Mouse (Mus musculus): ENCODE data around the gene Polr2h. TPM values are rescaled to one million over a fixed set of nuclear protein-coding genes. Genes with fewer than 3 reads are reported as not detected.

Polr2h gene
- polyA plus RNA-seq, 1 experiment from 2014 or later: 27.5 TPM

DNA sequence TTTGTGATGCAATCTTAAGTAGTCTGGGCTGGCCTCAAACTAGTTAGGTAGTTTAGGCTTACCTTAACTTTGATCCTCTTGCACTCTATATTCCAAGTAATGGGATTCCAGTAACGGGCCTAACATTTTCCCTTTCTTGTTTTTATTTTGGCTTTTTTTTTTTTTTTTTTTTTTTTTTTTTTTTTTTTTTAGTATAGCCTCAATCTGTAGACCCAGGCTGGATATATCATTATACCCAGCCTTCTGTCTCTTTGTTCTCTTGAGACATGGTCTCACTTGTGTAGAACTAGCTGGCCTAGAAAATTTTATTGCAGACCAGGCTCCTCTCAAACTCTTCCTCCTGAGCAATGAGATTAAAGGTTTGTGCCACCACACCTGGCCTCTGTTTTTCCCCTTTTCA lies 25.8 kb upstream of the Polr2h start:
- WGBS (ENCODE audit: insufficient replicate concordance): 63% methylated on average over 1 of the region's 1 CpGs
- Histone ChIP-seq H3K4me1 (ENCODE audit: insufficient read depth) (peaks cover 27% of the 10 kb centered on the region), H3K36me3 (replicated peaks; ENCODE audit: insufficient read depth, low read length) (peaks cover 55% of the 10 kb centered on the region), H3K4me3 (ENCODE audit: low read depth, low read length) (no peak overlapping the region), H3K27ac (ENCODE audit: low read depth) (no peak overlapping the region), H3K4me2 (ENCODE audit: low read depth, low read length) (no peak overlapping the region), H3K27me3 (ENCODE audit: insufficient read depth, low read length) (peaks cover 20% of the 10 kb centered on the region), H3K9ac (replicated peaks) (no peak overlapping the region), H3K9me3 (ENCODE audit: low read length) (no peaks in the 10 kb centered on the region)
- no peak for ATAC-seq
- no peak for DNase-seq
- TF ChIP-seq EP300 (IDR thresholded peaks at IDR 0.05; ENCODE audit: low read depth): no peak
- TF ChIP-seq CTCF (IDR thresholded peaks at IDR 0.05; ENCODE audit: low read depth): no peak

DNA sequence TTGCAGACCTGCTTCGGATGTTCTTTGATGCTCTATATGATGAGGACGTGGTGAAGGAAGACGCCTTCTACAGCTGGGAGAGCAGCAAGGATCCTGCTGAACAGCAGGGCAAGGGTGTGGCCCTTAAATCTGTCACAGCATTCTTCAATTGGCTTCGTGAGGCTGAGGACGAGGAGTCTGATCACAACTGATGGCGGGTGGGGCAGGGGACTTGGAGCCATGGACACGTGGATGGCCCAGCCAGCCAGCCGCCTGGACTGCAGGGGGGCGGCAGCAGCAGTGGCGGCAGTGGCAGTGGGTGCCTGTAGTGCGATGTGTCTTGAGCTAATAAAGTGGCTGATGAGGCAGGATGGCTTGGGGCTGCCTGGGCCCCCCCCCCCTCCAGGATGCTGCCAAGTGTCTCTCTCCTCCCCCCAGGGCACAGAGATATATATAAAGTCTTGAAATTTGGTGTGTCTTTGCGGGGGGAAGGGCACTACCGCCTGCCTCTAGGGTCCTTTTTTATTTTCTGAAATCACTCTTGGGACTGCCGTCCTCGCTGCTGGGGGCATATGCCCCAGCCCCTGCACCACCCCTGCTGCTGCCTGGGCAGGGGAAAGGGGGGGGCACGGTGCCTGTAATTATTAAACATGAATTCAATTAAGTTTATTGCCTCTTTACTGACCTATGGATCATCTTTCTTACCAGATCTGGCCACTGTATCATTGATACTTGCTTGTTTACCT lies 25.1 kb upstream of the Polr2h start:
- H3K27ac ChIP-seq (ENCODE audit: low read depth): no peak overlapping the region
- peaks cover 27% of the 10 kb centered on the region for H3K4me1 ChIP-seq (ENCODE audit: insufficient read depth)
- peaks cover 20% of the 10 kb centered on the region for H3K27me3 ChIP-seq (ENCODE audit: insufficient read depth, low read length)
- 69% methylated on average over 16 of the region's 16 CpGs for WGBS (ENCODE audit: insufficient replicate concordance)
- DNase-seq: no peak
- 0 out of 2 replicates have a peak, but pooled peaks have one; percentile 0 for ATAC-seq
- peaks cover 47% of the 10 kb centered on the region for H3K36me3 ChIP-seq (replicated peaks; ENCODE audit: insufficient read depth, low read length)
- peak overlapping the region; percentile 94; the same call in 1 of the 2 replicates for H3K4me2 ChIP-seq (ENCODE audit: low read depth, low read length)
- no peaks in the 10 kb centered on the region for H3K9me3 ChIP-seq (ENCODE audit: low read length)
- H3K9ac ChIP-seq (replicated peaks): no peak overlapping the region
- TF ChIP-seq EP300 (IDR thresholded peaks at IDR 0.05; ENCODE audit: low read depth) (no peak), CTCF (IDR thresholded peaks at IDR 0.05; ENCODE audit: low read depth) (no peak)
- H3K4me3 ChIP-seq (ENCODE audit: low read depth, low read length): no peak overlapping the region

DNA sequence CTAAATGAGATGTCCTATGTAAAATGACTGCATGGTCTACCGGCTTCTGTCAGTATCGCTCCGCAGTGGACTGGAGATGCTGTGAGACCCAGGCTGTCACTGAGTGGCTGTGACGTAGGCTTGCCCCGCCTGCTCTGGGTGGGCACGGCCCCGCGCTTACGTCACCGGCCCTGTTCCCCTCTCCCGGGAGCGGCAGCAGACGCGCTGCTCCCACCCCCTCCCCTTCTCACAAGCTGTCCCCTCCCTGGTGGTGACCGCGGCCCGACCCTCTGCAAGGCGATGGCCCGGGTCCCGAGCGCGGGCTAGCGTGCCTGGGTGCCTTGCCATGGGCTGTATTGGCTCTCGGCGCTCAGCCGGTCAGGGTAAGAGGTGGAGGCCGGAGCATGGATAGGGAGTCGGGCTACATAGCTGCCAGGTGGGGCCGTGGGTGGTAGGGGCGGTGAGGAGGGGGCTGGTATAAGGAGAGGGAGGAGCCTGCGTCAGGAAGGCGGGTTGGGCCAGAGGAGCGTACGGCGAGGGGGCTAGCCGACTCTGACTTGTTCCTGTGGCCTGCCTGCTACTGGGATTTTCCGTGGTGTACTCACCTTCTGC lies 24.3 kb upstream of the Polr2h start, which contains the start of gene Fam131a:
Gene Fam131a, plus strand, starts transcription at position 131 of the 591 bp plus-strand sequence.
- peaks cover 39% of the 10 kb centered on the region for H3K36me3 ChIP-seq (replicated peaks; ENCODE audit: insufficient read depth, low read length)
- H3K27me3 ChIP-seq (ENCODE audit: insufficient read depth, low read length): peaks cover 20% of the 10 kb centered on the region
- peak within 1 kb of the TSS; percentile 68 for H3K4me3 ChIP-seq (ENCODE audit: low read depth, low read length)
- DNase-seq (peak; percentile 88), ATAC-seq (peak; percentile 85)
- H3K27ac ChIP-seq (ENCODE audit: low read depth): peak within 1 kb of the TSS; percentile 64
- peak within 1 kb of the TSS; percentile 94 for H3K4me2 ChIP-seq (ENCODE audit: low read depth, low read length)
- WGBS (ENCODE audit: insufficient replicate concordance): 1% methylated on average over 37 of the region's 37 CpGs
- peaks cover 27% of the 10 kb centered on the region for H3K4me1 ChIP-seq (ENCODE audit: insufficient read depth)
- H3K9me3 ChIP-seq (ENCODE audit: low read length): no peaks in the 10 kb centered on the region
- H3K9ac ChIP-seq (replicated peaks): peak within 1 kb of the TSS; percentile 77
- TF ChIP-seq CTCF (IDR thresholded peaks at IDR 0.05; ENCODE audit: low read depth): no peak
- no peak for TF ChIP-seq EP300 (IDR thresholded peaks at IDR 0.05; ENCODE audit: low read depth)

DNA sequence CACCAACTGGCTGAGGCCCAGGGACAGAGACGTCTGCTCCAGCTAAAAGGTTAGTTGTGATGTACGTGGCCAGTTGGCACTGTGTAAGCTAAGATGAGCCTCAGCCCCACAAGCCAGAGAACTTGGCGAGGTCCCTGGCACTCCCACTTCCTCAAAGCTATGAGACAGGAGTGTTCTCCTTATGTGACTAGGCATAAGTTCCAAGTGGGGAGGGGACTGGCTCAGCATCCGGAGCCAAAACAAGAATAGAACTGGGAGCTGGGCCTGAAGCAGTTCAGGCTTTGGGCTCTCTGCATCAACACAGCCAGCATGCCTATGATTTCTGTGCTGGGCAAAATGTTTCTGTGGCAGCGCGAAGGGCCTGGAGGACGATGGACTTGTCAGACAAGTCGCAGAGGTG lies 22.7 kb upstream of the Polr2h start:
- no peak for DNase-seq
- H3K9ac ChIP-seq (replicated peaks): no peak overlapping the region
- H3K9me3 ChIP-seq (ENCODE audit: low read length): no peaks in the 10 kb centered on the region
- peaks cover 23% of the 10 kb centered on the region for H3K36me3 ChIP-seq (replicated peaks; ENCODE audit: insufficient read depth, low read length)
- peaks cover 20% of the 10 kb centered on the region for H3K27me3 ChIP-seq (ENCODE audit: insufficient read depth, low read length)
- no peak overlapping the region for H3K4me3 ChIP-seq (ENCODE audit: low read depth, low read length)
- TF ChIP-seq EP300 (IDR thresholded peaks at IDR 0.05; ENCODE audit: low read depth) (no peak), CTCF (IDR thresholded peaks at IDR 0.05; ENCODE audit: low read depth) (no peak)
- no peak for ATAC-seq
- no peak overlapping the region for H3K4me2 ChIP-seq (ENCODE audit: low read depth, low read length)
- WGBS (ENCODE audit: insufficient replicate concordance): 60% methylated on average over 8 of the region's 8 CpGs
- peaks cover 27% of the 10 kb centered on the region for H3K4me1 ChIP-seq (ENCODE audit: insufficient read depth)
- H3K27ac ChIP-seq (ENCODE audit: low read depth): no peak overlapping the region

DNA sequence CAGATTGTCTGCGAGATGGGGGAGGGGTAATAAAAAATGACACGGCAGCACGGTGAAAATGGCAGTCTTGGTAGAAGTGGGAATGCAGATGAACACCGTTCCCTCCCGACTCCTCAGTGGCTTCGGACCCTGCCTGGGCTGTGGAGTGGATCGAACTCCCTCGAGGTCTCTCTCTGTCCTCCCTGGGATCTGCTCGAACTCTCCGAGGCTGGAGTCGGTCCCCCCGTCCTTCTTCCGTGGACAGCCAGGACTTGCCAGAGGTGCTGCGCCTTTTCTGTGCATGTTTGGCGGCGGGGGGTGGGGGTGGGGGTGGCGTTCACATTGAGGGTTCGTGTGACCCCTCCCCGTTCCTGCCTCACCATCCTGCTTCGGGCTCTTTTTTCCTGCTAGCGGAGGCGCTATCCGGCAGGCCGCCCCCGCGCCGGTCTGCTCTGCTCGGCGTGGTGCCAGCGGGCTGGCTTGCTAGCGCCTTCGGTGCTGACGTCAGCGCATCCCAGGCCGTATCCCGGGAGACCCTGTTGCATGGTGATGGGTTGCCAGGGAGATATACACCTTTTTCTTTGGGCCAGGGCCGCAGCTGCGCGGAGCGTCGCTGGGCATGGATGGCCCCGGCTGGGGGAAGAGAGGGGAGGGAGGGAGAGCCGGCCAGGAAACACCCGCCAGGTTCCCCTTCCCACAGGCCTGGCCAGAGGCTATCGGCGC lies 21.7 kb upstream of the Polr2h start:
- 6% methylated on average over 45 of the region's 46 CpGs for WGBS (ENCODE audit: insufficient replicate concordance)
- Histone ChIP-seq H3K4me3 (ENCODE audit: low read depth, low read length) (peak overlapping the region; percentile 29), H3K4me2 (ENCODE audit: low read depth, low read length) (peak overlapping the region; percentile 57), H3K27me3 (ENCODE audit: insufficient read depth, low read length) (peaks cover 20% of the 10 kb centered on the region), H3K9me3 (ENCODE audit: low read length) (no peaks in the 10 kb centered on the region), H3K9ac (replicated peaks) (peak overlapping the region; percentile 38; the same call in 1 of the 2 replicates), H3K27ac (ENCODE audit: low read depth) (no peak overlapping the region), H3K36me3 (replicated peaks; ENCODE audit: insufficient read depth, low read length) (peaks cover 15% of the 10 kb centered on the region), H3K4me1 (ENCODE audit: insufficient read depth) (peaks cover 27% of the 10 kb centered on the region)
- TF ChIP-seq EP300 (IDR thresholded peaks at IDR 0.05; ENCODE audit: low read depth) (no peak), CTCF (IDR thresholded peaks at IDR 0.05; ENCODE audit: low read depth) (no peak)
- ATAC-seq (peak; percentile 45), DNase-seq (peak; percentile 76)

DNA sequence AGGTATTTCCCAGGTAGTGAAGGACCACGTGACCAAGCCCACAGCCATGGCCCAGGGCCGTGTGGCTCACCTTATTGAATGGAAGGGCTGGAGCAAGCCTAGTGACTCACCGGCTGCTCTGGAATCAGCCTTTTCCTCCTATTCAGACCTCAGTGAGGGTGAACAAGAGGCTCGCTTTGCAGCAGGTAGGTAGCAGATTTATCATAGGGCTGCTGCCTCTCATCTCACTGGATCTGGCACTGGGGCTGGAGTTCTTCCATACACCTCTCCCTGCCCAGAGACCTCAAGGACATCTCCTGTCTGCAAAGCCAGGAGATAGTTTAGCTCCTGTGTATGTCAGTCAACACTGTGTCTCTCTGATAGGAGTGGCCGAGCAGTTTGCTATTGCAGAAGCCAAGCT lies 18.2 kb upstream of the Polr2h start:
- peaks cover 18% of the 10 kb centered on the region for H3K27me3 ChIP-seq (ENCODE audit: insufficient read depth, low read length)
- peaks cover 5% of the 10 kb centered on the region; the same call in 1 of the 2 replicates for H3K36me3 ChIP-seq (replicated peaks; ENCODE audit: insufficient read depth, low read length)
- no peak overlapping the region for H3K27ac ChIP-seq (ENCODE audit: low read depth)
- no peak overlapping the region for H3K9ac ChIP-seq (replicated peaks)
- H3K4me3 ChIP-seq (ENCODE audit: low read depth, low read length): no peak overlapping the region
- DNase-seq: no peak
- H3K4me1 ChIP-seq (ENCODE audit: insufficient read depth): peaks cover 39% of the 10 kb centered on the region
- H3K9me3 ChIP-seq (ENCODE audit: low read length): no peaks in the 10 kb centered on the region
- H3K4me2 ChIP-seq (ENCODE audit: low read depth, low read length): no peak overlapping the region
- TF ChIP-seq EP300 (IDR thresholded peaks at IDR 0.05; ENCODE audit: low read depth) (no peak), CTCF (IDR thresholded peaks at IDR 0.05; ENCODE audit: low read depth) (no peak)
- no peak for ATAC-seq
- 77% methylated on average over 5 of the region's 5 CpGs for WGBS (ENCODE audit: insufficient replicate concordance)

Data from liver, postnatal 0 days (tissue).